Mouse (Mus musculus): Measurements from ENCODE around the gene Gstp3. TPM values are rescaled to one million over a fixed set of nuclear protein-coding genes. Genes with fewer than 3 reads are reported as not detected.
A peak's percentile ranks its signal among the peaks of the same experiment; 100 is the strongest.

Gene Gstp3
- polyA plus RNA-seq, 1 experiment = 2.3 TPM

DNA sequence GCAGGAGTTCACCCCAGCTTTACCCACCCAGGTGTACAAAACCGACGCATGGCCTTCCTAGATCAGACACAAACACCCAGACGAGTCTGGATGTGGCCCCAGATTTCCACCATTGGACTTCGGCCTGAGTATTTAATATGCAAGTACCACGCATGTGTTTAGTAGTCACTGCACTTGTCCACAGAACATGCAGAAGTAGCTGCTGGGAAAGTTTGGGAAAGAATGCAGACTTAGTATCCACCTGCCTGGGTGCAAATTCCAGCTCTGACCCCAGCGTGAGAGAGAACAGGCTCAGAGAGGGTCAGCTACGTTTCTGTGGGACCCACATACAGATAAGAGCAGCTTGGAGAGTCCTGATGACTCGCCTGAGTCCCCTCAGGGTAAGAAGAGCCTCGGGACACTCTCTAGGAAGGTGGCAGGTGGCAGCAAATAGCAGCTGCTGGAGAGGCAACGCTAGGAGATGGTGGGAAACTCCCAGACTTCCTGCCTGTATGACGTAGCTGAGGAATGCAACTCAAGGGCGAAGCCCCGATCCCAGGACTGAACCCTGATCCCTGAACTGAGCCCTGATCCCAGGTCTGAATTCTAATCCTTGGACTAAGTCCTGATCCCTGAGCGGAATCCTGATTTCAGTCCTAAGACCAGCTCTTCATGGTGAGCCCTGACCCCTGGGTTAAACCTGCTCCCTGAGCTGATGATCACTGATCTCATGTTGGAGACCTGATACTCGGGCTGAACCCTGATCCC, 3.2 kb downstream of the Gstp3 start:
- no peak overlapping the region for H3K4me3 ChIP-seq (ENCODE audit: insufficient read depth, low read depth, low read length)
- peak; percentile 73 for DNase-seq
- TF ChIP-seq CTCF (conservative IDR thresholded peaks at IDR 0.05; ENCODE audit: insufficient read depth, insufficient read length, low read depth, low read length) (no peak), POLR2A (IDR thresholded peaks at IDR 0.05; ENCODE audit: low read depth, low read length) (no peak)
- WGBS = 41% methylated on average over 15 of the region's 15 CpGs
- H3K27me3 ChIP-seq (replicated peaks; ENCODE audit: control insufficient read depth, insufficient read depth, low read length) = no peaks in the 10 kb centered on the region
- peaks cover 12% of the 10 kb centered on the region; the same call in 1 of the 2 replicates for H3K4me1 ChIP-seq (ENCODE audit: control insufficient read depth, insufficient read depth, low read length)
- no peaks in the 10 kb centered on the region for H3K36me3 ChIP-seq (ENCODE audit: control insufficient read depth, insufficient read depth, low read length)
- peak overlapping the region; percentile 82 for H3K27ac ChIP-seq (ENCODE audit: insufficient read depth, low read depth, low read length)

DNA sequence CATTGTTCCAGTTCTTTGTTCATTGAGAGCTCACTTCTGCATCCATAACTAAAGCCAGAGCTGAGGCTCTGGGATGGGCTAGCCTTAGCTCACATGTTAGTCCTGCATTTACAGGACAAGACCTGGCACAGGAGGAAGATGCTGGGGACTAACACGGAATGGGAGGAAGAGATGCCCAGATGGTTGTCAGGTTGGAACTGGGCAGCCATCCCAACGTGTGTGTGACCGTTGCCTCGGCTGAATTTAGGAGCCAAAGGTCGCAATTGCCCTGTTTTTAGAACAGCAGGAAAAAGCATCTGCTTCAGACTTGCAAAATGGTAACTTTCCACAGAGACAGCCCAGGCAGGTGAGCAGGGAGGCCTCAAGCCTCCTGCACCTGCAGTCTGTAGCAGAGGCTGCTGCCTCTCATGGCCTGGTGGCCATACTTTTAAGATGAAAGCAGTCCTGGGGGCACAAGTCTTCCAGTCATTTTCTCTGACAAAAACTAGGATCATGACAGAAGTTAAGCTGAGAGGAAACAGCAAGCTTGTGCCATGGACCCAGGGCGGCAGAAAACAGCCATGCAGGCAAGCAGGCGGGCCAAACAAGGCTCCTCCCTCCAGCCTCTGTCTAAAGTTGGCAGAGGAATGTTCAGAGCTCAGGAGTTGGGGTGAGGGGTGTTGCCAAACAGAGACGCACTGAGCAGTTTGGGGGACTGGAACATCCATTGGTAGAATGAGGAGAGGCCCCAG, 4.0 kb downstream of the Gstp3 start:
- peak; percentile 90 for DNase-seq
- TF ChIP-seq POLR2A (IDR thresholded peaks at IDR 0.05; ENCODE audit: low read depth, low read length) = no peak
- no peak for TF ChIP-seq CTCF (conservative IDR thresholded peaks at IDR 0.05; ENCODE audit: insufficient read depth, insufficient read length, low read depth, low read length)
- Histone ChIP-seq H3K4me1 (ENCODE audit: control insufficient read depth, insufficient read depth, low read length) (peaks cover 12% of the 10 kb centered on the region; the same call in 1 of the 2 replicates), H3K27ac (ENCODE audit: insufficient read depth, low read depth, low read length) (peak overlapping the region; percentile 82), H3K27me3 (replicated peaks; ENCODE audit: control insufficient read depth, insufficient read depth, low read length) (no peaks in the 10 kb centered on the region), H3K36me3 (ENCODE audit: control insufficient read depth, insufficient read depth, low read length) (no peaks in the 10 kb centered on the region), H3K4me3 (ENCODE audit: insufficient read depth, low read depth, low read length) (no peak overlapping the region)
- 48% methylated on average over 8 of the region's 8 CpGs for WGBS

DNA sequence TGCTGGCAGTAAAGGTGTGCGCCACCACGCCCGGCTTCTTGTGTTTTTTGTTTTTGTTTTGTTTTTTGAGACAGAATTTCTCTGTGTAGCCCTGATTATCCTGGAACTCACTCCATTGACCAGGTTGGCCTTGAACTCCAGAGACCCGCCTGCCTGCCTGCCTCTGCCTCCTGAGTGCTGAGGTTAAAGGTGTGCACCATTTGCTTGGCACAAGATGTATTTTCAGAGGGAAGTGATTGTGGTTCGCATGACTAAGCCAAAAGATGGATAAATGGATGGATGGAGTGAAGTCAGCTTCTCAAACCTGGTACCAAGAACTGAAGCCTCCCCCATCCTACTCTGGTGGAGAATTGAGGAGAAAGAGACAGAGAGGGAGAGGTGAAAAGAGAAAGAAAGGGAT, 4.8 kb downstream of the Gstp3 start:
- H3K36me3 ChIP-seq (ENCODE audit: control insufficient read depth, insufficient read depth, low read length) = no peaks in the 10 kb centered on the region
- no peak overlapping the region for H3K27ac ChIP-seq (ENCODE audit: insufficient read depth, low read depth, low read length)
- no peak for DNase-seq
- TF ChIP-seq POLR2A (IDR thresholded peaks at IDR 0.05; ENCODE audit: low read depth, low read length) (no peak), CTCF (conservative IDR thresholded peaks at IDR 0.05; ENCODE audit: insufficient read depth, insufficient read length, low read depth, low read length) (no peak)
- 88% methylated on average over 5 of the region's 5 CpGs for WGBS
- H3K4me1 ChIP-seq (ENCODE audit: control insufficient read depth, insufficient read depth, low read length) = peaks cover 12% of the 10 kb centered on the region; the same call in 1 of the 2 replicates
- no peak overlapping the region for H3K4me3 ChIP-seq (ENCODE audit: insufficient read depth, low read depth, low read length)
- H3K27me3 ChIP-seq (replicated peaks; ENCODE audit: control insufficient read depth, insufficient read depth, low read length) = no peaks in the 10 kb centered on the region

DNA sequence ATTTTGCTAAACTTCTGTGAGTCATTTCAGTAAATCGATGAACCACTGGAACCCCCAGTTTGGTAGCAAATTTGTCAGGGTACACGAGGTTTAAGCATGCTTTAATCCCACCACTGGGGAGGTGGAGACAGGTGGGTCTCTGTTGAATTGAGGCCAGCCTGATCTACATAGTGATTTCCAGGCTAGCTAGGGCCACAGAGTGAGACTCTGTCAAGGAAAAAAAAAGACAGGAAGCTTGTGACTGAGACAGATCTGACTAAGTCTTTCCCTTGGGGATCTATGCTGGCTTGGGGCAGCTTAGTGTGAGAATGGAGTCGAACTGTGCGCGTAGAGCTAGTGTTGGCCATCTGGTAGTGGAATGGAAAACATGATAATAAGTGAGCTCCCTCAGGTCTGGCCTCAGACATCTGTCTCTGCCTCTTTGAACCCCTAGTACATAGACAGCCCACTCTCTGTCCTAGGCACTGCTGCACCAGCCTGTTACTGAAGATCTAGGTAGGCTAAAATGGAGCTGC, 6.8 kb downstream of the Gstp3 start:
- H3K27me3 ChIP-seq (replicated peaks; ENCODE audit: control insufficient read depth, insufficient read depth, low read length) = no peaks in the 10 kb centered on the region
- no peaks in the 10 kb centered on the region for H3K36me3 ChIP-seq (ENCODE audit: control insufficient read depth, insufficient read depth, low read length)
- H3K4me1 ChIP-seq (ENCODE audit: control insufficient read depth, insufficient read depth, low read length) = peaks cover 12% of the 10 kb centered on the region; the same call in 1 of the 2 replicates
- DNase-seq = no peak
- no peak overlapping the region for H3K4me3 ChIP-seq (ENCODE audit: insufficient read depth, low read depth, low read length)
- no peak overlapping the region for H3K27ac ChIP-seq (ENCODE audit: insufficient read depth, low read depth, low read length)
- 80% methylated on average over 5 of the region's 5 CpGs for WGBS
- TF ChIP-seq CTCF (conservative IDR thresholded peaks at IDR 0.05; ENCODE audit: insufficient read depth, insufficient read length, low read depth, low read length) (no peak), POLR2A (IDR thresholded peaks at IDR 0.05; ENCODE audit: low read depth, low read length) (no peak)

DNA sequence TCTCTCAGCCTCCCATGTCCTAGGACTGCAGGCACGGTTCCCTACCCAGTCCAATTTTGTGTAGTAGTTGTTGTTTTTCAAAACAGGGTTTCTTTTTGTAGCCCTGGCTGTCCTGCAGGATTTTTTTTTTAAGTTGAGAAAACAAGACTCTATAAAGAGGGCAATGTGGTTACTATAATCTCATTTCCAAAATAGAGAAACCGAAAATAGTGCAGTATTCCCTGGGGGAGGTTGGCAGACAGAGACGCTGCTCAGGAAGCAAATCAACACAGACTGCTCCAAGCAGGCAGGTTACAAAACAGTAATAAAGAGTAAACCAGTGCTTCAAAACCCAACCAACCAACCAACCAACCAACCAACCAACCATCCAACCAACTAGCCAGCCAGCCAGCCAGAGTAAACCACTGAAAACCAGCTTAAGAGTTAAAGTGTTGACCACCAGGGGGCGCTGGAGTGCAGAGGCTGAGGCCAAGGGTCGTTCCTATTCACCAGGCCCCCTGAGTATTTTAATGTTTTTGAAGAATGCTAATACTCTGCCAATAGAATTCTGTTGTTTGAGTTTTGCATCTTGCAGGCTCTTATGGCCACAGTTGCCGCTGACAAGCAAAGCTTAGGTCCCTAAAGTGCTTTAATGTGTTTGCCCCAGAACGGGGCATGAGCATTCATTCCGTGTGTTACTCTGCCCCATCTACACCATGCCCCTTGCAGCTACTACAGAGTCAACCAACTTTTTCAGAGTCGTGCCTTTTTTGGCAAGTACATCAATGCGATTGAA, 7.4 kb downstream of the Gstp3 start:
- WGBS = 49% methylated on average over 10 of the region's 10 CpGs
- Histone ChIP-seq H3K4me1 (ENCODE audit: control insufficient read depth, insufficient read depth, low read length) (peaks cover 12% of the 10 kb centered on the region; the same call in 1 of the 2 replicates), H3K4me3 (ENCODE audit: insufficient read depth, low read depth, low read length) (no peak overlapping the region), H3K27me3 (replicated peaks; ENCODE audit: control insufficient read depth, insufficient read depth, low read length) (no peaks in the 10 kb centered on the region), H3K36me3 (ENCODE audit: control insufficient read depth, insufficient read depth, low read length) (no peaks in the 10 kb centered on the region), H3K27ac (ENCODE audit: insufficient read depth, low read depth, low read length) (no peak overlapping the region)
- DNase-seq = peak; percentile 74
- TF ChIP-seq POLR2A (IDR thresholded peaks at IDR 0.05; ENCODE audit: low read depth, low read length) (no peak), CTCF (conservative IDR thresholded peaks at IDR 0.05; ENCODE audit: insufficient read depth, insufficient read length, low read depth, low read length) (peak; percentile 74)

DNA sequence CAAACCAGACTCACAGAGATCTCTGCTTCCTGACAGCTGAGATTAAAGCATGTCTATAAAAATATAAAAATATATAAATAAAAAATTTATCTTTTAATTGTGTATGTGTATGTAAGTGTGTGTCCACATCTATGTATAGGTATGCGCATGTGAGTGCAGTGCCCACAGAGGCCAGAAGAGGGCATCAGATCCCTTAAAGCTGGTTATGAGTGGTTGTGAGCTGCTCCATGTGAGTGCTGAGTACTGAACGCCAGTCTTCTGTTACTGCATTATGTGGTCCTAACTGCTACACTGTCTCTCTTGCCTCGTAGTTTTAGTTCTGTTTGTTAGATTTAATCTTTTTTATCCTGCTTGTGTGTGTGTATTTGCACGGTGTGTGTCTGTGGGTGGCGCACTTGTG, 8.4 kb downstream of the Gstp3 start:
- TF ChIP-seq CTCF (conservative IDR thresholded peaks at IDR 0.05; ENCODE audit: insufficient read depth, insufficient read length, low read depth, low read length) = 0 out of 2 replicates have a peak, but pooled peaks have one; percentile 9
- no peak for TF ChIP-seq POLR2A (IDR thresholded peaks at IDR 0.05; ENCODE audit: low read depth, low read length)
- no peaks in the 10 kb centered on the region for H3K27me3 ChIP-seq (replicated peaks; ENCODE audit: control insufficient read depth, insufficient read depth, low read length)
- no peaks in the 10 kb centered on the region for H3K36me3 ChIP-seq (ENCODE audit: control insufficient read depth, insufficient read depth, low read length)
- H3K4me3 ChIP-seq (ENCODE audit: insufficient read depth, low read depth, low read length) = no peak overlapping the region
- WGBS = 95% methylated on average over 5 of the region's 5 CpGs
- no peak overlapping the region for H3K27ac ChIP-seq (ENCODE audit: insufficient read depth, low read depth, low read length)
- H3K4me1 ChIP-seq (ENCODE audit: control insufficient read depth, insufficient read depth, low read length) = peaks cover 7% of the 10 kb centered on the region; the same call in 1 of the 2 replicates
- no peak for DNase-seq

Data from kidney, adult 2 months (tissue).